ENCODE assay signal across 15 mouse cellular contexts in genomic region chr16:37801097-37801496, GRCm38 (mm10). TPM values are rescaled to one million over a fixed set of nuclear protein-coding genes. Genes with fewer than 3 reads are reported as not detected.
DNase-seq lines count a peak whose midpoint lies in the region; ATAC-seq lines count a peak whose summit lies in the region.
"Had no signal": no experiment of that assay in that cellular context is flagged by ENCODE, and none has a peak within 500 bp of the region (broad histone marks: within the 10 kb centered on the region; RNA-seq: fewer than 3 reads in every experiment).

No protein-coding gene starts in this region.

- peak; percentile 94 for ATAC-seq in common myeloid progenitor, adult 5-6 weeks (replicated peaks; ENCODE audit: low read depth, poor library complexity, severe bottlenecking)
- peak; percentile 98 for ATAC-seq in megakaryocyte progenitor cell, adult 5-6 weeks (replicated peaks; ENCODE audit: poor library complexity)

- DNase-seq in adrenal gland, postnatal 14 days: peak; percentile 18
- no peak for DNase-seq in adrenal gland, postnatal 4 days (ENCODE audit: low spot score in 2 of 2)
- peak; percentile 26 for DNase-seq in lung, postnatal 36 days
- no peak for DNase-seq in lung, adult 18-20 months
- no peak for DNase-seq in thymus, postnatal 4 days
- no peak for DNase-seq in cerebellum, adult 18-20 months
- DNase-seq: cerebellum, postnatal 10 days; gastrocnemius, postnatal 14 days; kidney, adult 18-20 months; kidney, postnatal 10 days; liver, embryonic 13.5 days; retina, postnatal 1 day had no signal

RNA-seq across cellular contexts. Expression of gene Fstl1, which starts 24.4 kb away (rescaled TPM):
- 120 and 144 TPM in 2 replicates for total RNA-seq in adrenal gland, postnatal 14 days (2021)
- total RNA-seq in adrenal gland, postnatal 4 days (2021): 100 to 1,000 TPM; 242 to 304 TPM
- total RNA-seq in common myeloid progenitor, adult 5-6 weeks (2017): 0.53 and 1.0 TPM in 2 replicates
- total RNA-seq in megakaryocyte progenitor cell, adult 5-6 weeks (2015): 0.32 and 4.0 TPM in 2 replicates
- total RNA-seq in megakaryocyte progenitor cell, adult 5-6 weeks (2017): 0.04 and 0.61 TPM in 2 replicates

RNA-seq across cellular contexts. Expression of gene Gm36028, which starts 59.8 kb away (rescaled TPM):
- 0.34 and 0.41 TPM in 2 replicates for total RNA-seq in adrenal gland, postnatal 14 days (2021)
- total RNA-seq in adrenal gland, postnatal 4 days (2021): under 1 TPM; 0.25 to 0.28 TPM
- total RNA-seq in common myeloid progenitor, adult 5-6 weeks (2017): 0.64 TPM in 1 of 2 replicates, not detected in the other
- not detected in 2 replicates for total RNA-seq in megakaryocyte progenitor cell, adult 5-6 weeks (2015)
- total RNA-seq in megakaryocyte progenitor cell, adult 5-6 weeks (2017): 0.50 TPM in 1 of 2 replicates, not detected in the other
- total RNA-seq: gastrocnemius, postnatal 14 days; layer of hippocampus, adult 8-10 months had no signal

Comparison
In these comparisons a context has a peak if more than half of its experiments do, and no peak if none do; other contexts are left out.
1. DNase-seq: peak in adrenal gland, postnatal 14 days (single experiment) and lung, postnatal 36 days (single experiment); none in adrenal gland, postnatal 4 days (0 of 2), lung, adult 18-20 months (0 of 2), thymus, postnatal 4 days (single experiment) and cerebellum, adult 18-20 months (0 of 2).
2. RNA of gene Fstl1, which starts 24.4 kb away (total RNA-seq): 242 to 304 TPM in adrenal gland, postnatal 4 days and 120 to 144 TPM in adrenal gland, postnatal 14 days; 0.04 to 4.0 TPM in megakaryocyte progenitor cell, adult 5-6 weeks and 0.53 to 1.0 TPM in common myeloid progenitor, adult 5-6 weeks; every median in the first group is over 10 times any median in the second.